Mouse (Mus musculus) erythroid progenitor cell, adult 5-6 weeks (primary cell): Measurements from ENCODE around the gene Gpatch3. TPM values are rescaled to one million over a fixed set of nuclear protein-coding genes. Genes with fewer than 3 reads are reported as not detected.

Experiments
- ATAC-seq: replicated peaks from 2 replicates; pipeline ENCODE4 v1.8.0; 2016; ENCODE audit warnings: moderate number of reproducible peaks, mild to moderate bottlenecking, moderate TSS enrichment, inconsistent platforms; ENCODE audit not compliant: poor library complexity, low FRiP score, severe bottlenecking
- total RNA-seq, 2 experiments: library from RNA; stranded (forward) in 1 of 2; stranded (reverse) in 1 of 2; fragments of 150-400 nt in 1 of 2; fragments of 186-747, 209-891 nt in 1 of 2; gene quantifications; 2 replicates each; pipeline versions ENCODE4 v1.2.3 to v1.2.4; 2015 to 2017; ENCODE audit warnings: low replicate concordance in 2 of 2

The Gpatch3 gene
- total RNA-seq, 2 experiments from 2014 or later, result 1.7 to 19.7 TPM

DNA sequence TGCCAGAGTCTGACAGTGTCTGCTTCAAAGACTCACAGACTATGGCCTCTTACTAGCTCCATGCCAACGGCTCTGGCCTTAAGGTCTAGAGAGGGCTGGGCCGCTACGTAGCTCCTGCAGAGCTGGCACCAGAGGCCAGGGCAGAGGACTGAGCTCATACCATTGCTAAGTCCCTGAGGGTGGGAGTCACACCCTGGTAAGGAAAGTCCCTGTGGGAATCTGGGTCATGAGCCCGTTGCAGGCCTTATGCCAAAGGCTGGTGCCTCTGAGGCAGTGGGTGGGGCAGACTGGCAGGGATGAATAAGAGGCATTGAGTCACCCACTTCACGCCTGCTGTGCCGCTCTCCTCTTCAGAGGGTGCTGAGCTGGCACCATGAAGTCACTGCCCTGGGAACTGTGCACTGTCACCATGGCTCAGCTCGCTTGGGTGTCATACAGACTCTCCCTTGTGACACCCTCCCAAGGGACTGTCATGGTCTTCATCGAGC lies 39.8 kb downstream of the Gpatch3 start:
- ATAC-seq, result no peak

DNA sequence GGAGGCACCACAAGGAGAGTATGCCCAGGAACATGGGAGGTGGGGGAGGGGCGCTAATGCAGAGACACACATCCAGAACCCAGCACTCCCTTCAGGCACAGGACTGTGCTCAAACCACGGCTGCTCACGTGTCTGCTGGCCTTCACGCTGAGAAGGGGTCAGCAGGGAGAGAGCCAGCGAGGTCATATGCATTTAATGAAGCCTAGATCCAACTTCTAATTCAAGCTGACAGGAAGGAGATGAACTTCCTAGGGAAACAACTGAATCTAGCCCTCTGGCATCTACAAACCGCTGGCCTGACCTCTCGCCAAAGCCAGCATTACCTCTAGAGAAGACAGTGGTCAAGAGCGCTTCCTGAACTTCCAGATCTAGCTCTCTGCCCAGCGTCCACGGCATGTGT lies 40.9 kb downstream of the Gpatch3 start:
- ATAC-seq, result no peak

DNA sequence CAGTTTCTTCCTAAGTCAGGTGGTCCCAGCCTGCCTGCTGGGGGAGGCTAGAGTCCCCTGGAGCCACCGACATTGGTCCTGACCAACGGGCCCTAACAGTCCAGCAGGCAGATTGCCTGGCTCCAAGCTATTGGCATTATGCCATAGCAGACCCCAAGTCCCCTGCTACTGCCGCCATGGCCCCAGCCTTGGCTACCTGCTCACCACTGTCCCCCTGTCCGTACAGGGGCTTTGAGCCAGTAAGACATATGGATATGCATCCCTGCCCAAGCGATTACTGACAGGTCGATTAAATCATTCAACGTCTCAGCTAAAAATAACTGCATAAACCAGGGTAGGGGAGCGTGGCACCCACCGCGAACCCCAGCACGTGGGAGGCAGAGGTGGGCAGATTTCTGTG lies 43.4 kb downstream of the Gpatch3 start:
- no peak for ATAC-seq

DNA sequence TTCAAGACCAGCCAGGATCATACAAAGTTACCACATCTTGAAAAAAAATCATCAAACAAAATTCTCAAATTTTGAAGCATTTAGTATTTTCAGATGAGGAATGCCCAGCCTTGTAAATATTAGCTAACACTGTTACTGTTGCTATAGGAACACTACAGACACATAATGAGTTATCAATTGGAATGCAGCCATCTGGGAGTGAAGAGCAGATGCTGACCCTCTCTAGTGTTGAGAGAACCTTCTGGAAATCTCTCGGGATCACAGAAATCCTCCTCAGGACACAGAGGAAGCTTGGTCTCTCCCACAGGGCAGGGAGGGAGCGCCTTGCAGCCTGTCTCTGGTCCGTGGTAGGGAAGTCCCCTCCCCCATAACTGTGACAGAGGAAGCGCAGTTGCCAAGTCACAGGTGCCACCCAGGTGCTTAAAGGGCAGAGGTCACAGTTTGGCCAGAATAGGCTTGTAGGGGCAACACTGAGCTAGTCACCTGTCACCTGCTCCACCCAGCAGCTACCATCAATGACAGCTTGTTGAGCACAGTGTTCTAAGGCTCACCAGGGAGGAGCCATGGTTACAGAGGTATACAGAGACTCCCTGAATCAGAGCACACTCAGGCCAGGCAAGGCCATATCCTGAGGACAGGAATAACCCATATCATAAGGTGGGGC lies 45.1 kb downstream of the Gpatch3 start:
- ATAC-seq, result no peak

DNA sequence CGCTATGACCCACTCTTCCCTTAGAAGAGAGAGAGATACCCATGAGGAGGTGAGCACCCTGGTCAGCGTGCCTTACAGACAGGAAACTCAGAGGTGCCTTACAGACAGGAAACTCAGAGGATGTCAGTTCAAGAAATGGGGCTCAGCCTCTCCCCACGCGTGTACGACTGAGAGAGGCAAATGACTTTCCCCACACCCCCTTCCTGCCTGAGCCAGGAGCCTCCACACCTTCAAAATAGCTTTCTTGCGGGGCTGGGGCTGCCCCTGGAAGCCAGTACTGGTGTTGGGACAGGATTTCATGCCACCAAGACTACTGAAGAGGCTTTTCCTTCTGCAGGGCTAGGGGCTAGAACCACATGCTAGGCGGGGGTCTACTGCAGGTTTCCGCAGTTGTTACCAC lies 46.1 kb downstream of the Gpatch3 start:
- ATAC-seq, result no peak

DNA sequence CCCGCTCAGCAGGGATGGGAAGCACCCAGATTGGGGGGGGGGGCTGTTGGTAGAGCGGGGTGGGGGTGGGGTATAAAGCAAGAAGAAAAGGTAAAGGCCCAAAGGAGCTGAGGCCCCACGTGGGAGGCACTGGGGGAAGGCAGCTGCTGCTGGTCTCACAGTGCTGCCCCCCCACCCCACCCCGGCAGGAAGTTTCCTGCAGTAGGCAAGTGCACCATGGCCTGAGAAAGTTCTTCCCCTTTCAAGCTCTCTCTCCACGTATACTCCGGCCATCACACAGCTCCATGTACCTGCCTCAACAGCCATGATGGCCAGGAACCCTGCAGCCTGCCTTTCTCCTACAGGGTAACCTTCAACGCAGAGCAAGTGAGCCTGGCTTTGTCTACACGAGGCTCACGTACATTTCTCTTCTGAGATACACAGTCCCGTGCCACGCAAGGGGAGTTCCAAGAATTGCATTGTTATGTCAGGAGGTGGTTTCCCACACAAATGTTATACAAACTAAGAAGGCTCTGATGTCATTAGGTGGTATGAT lies 47.7 kb downstream of the Gpatch3 start:
- ATAC-seq, result no peak

DNA sequence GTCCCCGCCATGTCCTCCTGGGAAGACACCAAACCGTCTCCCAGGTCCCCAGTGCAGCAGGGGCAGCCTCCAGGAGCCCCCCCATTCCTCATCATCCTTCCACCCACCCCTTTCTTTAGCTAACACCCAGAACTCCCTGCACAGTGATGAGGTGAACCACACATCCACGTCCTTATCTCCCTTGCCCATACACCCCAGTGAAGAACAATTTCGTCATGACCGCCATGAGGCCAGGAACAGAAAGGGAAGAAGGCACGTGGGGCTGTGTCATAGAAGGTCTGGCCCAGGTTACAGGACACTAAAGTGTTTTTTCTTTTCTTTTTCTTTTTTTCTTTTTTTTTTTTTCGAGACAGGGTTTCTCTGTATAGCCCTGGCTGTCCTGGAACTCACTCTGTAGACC lies 50.3 kb downstream of the Gpatch3 start:
- ATAC-seq, result peak; percentile 66; the same call in 1 of the 2 replicates

DNA sequence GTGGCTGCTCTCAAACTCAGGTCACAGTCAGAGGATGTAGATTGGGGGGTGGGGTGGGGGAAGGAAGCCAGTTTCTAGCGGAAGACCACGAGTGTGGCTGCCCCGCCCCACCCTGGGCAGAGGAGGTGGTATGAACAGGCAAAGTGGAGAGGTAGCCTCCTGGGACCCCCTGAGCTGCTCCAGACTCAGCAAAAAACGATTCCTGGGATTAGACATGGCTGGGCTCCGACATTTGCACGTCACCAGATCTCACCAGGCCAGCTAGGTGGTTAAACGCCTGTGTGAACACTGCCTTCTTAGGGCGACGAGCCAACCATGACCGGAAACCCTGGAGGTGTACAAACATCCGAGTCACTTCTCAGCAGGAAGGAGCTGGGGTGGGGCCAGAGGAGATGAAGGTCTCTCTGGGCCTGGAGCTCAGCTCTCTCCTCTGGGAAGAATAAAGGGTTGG lies 51.1 kb downstream of the Gpatch3 start:
- ATAC-seq, result no peak; the same call in 1 of the 2 replicates

DNA sequence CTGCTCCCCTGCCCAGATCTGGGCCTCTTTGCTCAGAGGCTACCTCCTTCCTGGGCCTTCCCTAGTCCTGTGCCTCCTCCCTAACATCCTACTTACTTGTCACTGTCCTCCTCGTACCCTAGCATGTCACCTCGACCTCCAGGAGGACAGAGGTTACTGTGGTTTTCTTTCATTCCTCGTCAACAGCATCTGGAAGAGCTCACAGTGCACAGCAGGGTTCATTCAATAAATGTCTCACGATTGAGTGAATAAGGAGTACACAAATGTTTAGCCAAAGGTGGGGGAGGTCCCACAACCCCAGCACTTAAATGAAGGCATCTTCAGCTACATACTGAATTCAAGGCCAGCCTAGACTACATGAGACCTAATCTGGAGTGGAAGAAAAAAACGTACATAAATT lies 51.7 kb downstream of the Gpatch3 start:
- no peak for ATAC-seq

DNA sequence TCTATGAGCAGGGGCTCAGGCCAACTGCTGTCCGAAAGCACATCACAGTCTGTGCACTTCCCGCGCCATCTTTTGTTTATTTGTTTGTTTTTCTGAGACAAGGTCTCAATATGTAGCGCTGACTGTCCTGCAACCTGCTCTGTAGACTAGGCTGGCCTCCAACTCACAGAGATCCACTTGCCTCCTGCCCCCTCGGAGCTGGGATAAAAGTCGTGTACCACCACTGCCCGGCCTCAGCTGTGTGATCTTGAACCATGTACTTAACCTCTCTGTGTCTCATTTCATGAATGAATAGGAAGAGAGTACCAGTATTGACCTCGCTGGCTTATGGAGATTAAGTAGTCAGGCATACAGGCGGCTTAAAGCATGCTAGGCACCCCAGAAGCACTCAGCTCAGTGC lies 52.1 kb downstream of the Gpatch3 start:
- ATAC-seq, result no peak

DNA sequence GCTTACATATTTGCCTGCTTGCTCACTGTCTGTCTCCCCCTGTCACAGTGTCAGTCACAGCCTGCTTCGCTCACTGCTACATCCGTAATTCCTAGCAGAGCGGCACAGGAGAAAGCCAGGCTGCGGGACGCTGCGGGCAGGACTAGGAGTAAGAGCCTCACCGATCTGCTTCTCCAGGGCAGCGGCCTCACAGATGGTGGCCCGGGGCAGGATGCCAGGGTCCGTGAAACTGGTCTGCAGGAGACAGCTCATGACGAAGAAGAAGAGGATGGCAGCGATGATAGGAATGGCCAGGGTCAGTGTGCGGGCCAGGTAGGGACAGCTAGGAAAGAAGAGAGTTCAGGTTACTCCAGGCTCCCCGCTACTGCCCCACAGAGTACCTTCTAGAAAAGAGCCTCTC lies 52.5 kb downstream of the Gpatch3 start:
- no peak for ATAC-seq

DNA sequence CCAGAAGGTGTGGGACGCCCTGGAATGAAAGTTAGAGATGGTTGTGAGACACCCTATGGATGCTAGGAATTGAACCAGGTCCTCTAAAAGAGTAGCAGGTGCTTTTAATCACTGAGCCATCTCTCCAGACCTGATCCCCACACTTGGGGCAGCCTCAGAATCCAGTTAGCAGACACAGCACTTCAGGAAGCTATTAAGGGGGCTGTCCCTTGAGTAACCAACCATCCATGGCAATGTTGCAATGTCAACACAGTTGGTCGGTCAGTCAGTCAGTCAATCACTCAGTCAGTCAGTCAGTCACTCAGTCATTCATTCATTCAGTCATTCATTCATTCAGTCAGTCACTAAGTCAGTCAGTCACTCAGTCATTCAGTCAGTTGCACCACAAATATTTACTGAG lies 54.0 kb downstream of the Gpatch3 start:
- no peak for ATAC-seq

DNA sequence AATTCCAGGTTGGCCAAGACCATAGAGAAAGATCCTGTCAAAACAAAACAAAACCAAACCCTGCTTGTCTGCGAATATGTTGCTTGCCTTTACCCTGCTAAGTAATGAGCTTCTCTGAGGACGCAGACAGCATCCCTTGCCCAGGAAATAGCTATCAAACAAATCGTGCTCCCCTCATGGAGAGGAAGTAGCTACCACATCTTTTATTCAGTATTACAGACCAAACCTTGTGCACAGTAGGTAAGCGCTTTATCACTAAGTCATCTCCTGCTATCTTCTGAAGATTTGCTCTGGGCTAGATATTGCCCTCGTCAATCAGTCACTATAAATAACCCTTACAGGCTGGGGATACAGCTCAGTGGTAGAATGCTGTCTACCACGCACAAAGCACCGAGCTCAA lies 54.6 kb downstream of the Gpatch3 start:
- no peak for ATAC-seq

DNA sequence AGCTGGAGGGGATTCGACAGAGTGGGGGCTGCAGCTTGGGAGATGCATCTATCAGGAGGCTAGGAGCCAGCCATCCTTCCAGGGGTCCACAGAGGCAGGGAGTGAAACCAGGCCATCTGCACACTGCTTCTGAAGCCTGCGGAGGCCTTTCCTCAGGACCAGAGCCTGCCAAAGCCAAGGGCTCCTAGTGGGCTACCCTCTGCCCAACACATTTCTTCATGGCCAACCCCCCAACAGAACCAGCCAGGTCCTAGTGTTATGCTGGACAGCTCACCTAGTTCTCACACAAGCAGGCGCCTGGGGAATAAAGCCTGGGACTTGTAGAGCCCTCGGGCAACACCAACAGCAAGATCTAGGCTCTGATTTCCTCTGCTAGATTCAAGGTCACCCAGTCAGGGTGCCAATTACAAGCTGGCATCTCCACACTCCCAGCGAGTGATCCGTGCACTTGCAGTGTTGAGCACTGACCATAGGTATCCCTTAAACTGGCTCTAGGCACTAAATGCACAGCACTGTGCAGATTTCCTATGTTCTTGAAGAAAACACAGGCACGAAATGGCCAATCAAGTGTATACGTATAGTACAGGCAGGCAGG lies 55.9 kb downstream of the Gpatch3 start:
- ATAC-seq, result no peak

DNA sequence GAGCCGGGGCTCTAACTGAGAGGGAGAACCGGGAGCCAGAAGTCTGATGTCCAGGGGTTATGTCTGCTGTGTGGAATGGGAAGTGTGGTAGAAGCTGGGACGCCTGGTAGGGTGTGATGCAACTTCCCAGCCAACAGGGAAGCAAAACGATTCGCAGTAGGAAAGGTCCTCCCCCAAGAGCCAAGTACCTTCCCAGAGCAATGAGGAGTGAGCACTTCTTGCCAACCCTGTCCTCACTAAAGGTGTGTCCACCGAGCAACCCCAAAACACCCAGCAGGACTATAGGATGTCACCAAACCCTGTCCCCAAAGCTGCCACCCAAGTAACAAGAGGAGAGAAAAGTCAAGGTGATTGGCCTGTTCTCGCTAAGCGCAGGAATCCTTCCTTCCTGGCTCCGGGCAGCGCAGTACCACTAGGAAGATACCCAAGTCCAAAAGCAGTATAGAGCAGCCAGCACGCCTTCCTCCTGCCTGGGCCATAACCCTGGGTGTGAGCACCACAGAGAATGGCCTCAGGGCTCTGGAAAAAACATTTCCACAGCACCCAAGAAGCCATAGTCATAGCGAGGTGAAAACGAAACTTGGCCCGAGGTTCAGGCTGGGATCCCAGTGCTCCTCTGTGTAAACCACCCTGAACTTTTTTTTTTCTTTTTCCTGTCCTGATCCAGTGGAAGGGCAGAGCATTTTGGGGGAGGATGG lies 56.7 kb downstream of the Gpatch3 start:
- no peak for ATAC-seq

DNA sequence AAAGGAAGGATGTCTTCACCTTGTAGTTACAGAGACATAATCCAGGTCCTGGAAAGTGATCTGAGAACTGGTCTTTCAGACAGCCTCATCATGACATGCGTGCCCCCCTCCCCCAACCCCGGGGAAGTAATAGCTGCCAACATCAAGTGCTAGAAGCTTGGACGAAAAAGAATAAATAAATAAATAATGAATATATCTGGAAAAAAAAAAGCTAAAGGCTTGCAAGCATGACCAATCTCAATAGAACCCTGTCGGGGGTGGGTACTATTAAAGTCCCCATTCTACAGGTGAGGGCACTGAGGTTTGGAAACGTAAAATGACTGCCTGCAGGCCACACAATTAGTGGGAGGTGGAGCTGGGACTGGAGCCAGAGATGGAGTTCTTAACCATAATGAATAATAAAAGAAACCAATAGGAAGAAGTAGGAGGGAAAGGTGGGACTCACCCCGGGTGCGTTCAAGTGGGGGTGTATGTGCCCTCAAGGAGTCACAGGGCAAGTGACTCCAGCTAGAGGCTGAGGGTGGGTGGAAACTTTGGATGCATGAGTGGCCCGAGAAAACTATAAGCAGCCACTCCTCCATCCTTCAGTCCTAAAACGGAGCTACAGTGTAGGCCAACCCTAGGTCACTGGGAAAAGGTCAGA lies 57.3 kb downstream of the Gpatch3 start:
- no peak for ATAC-seq

DNA sequence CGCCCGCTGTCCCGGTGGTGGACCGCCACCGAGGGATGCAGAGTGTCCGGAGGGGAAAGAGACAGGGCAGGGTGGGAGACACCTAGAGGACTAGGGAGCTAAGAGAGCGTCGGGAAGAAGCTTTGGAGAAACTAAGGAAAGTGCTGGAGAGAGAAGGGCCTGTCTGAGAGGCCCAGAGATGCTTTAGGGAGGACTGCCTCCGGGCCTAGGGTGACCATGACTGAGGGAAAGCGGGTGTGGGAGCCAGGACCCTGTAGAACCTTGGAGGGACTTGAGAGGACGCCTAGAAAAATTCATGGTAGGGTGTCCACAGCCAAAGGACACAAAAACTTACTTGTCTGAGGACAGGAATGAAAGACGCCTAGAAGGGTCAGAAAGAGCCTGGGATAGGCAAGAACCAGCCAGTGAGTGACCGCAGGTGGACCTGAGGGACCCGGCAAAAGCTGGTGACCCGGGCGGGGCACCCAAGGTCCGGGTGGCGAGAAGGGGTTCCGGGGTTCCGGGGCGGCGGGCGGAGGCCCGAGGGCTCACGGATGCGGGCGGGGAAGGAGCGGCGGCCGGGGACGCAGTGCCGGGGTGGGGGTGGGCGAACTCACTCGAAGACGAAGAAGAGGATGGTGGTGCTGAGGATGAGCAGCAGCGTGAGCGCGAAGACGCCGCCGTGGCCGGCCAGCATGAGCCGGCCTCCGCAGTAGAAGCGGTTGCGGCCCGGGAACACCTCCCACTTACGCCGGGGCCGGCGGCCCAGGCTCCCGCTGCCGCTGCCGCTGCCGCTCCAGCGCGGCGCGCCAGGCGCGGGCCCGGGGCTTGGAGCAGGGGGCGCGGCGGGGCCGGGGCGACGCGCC lies 58.2 kb downstream of the Gpatch3 start:
- peak; percentile 51 for ATAC-seq

DNA sequence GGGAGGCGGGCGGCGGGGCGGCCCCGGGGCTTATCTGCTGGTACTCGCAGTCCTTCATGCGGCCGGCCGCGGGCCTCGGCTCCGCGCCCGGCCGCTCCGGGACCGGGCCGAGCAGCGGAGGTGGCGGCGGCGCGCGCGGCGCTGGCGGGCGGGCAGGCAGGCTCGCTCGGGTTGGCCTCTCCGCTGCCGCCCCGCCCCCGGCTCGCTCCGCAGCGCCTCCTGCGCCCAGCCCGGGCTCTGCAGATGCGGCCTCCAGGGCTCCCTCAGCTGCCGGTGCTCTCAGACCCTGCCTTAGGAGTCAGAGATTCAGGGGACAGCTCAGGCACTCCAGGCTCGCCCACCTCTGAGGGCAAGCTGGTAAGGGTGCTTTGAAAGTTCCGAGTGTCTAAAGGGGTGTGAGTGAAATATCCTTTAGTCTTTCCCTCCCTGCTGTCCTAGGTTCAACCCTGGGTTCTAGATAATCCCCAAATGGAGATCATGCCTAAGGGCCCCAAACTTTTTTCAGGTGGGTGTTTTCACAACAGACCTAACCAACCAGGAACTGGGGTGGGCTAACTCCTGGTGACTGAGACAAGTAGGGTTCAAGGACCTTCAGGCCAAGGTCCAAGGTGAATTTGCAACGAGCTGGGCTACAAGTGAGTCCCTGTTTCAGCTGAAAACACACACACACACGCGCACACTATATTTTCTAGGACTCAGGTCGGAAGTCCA lies 58.9 kb downstream of the Gpatch3 start:
- ATAC-seq, result peak; percentile 95
